Mouse (Mus musculus) left cerebral cortex, adult 2 months (tissue): ENCODE measurements around the gene Srsf5. TPM values are rescaled to one million over a fixed set of nuclear protein-coding genes. Genes with fewer than 3 reads are reported as not detected.

ENCODE experiments used
- DNase-seq, 2 experiments: peaks; one replicate each; pipeline ENCODE4 v3.0.0; 2021 to 2022; ENCODE audit warnings: low spot score in 2 of 2, mixed read lengths in 1 of 2; ENCODE audit errors: extremely low spot score in 1 of 2
- H3K27ac ChIP-seq: fragments of 200-600 bp; 2 replicates; pipeline ENCODE4 v1.8.1; 2022
- H3K4me3 ChIP-seq: fragments of 200-600 bp; 2 replicates; pipeline ENCODE4 v1.8.1; 2022
- CTCF ChIP-seq: fragments of 200-600 bp; IDR thresholded peaks from 2 replicates; pipeline ENCODE4 v1.8.1; 2022; ENCODE audit warnings: antibody characterized with exemption, mild to moderate bottlenecking, moderate library complexity
- intact Hi-C: fragments of 180-260 bp; cut with DNase I; formaldehyde crosslinking; loops from one replicate; pipeline ENCODE4 v1.15.1; 2025
- total RNA-seq, 2 experiments: library from RNA; stranded (reverse); gene quantifications; 2 replicates each; pipeline ENCODE4 v1.2.3; 2021

The Srsf5 gene
- total RNA-seq, 2 experiments from 2014 or later: 355 to 360 TPM

GRCm38 (mm10) chr12:80951640-80952219 lies 6.4 kb downstream of the Srsf5 start:
- intact Hi-C loops: no loop called here
- no peak overlapping the region for H3K27ac ChIP-seq
- DNase-seq: no peak
- no peak for TF ChIP-seq CTCF
- H3K4me3 ChIP-seq: no peak overlapping the region

DNA sequence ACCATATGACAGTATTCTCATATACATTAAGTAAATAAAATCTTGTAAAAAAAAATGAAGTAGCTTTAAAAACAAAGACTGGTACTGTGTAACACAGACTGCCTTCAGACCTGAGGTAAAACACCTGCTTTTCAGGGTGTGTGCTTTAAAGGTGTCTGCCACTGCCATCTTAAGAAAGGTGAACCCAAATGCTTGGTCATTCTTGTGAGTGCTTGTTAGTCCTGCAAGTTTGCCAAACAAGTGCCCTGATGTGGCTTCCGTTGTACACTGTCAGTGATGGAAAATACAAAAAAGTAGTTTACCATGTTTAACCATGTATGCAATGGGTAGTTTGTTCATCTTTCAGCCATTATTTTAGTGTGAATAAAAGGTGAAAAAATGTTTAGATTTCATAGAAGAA lies 7.2 kb downstream of the Srsf5 start:
- intact Hi-C loops: no loop called here

GRCm38 (mm10) chr12:80956039-80956438 lies 10.7 kb downstream of the Srsf5 start:
- Histone ChIP-seq H3K4me3 (no peak overlapping the region), H3K27ac (no peak overlapping the region)
- TF ChIP-seq CTCF: no peak
- intact Hi-C loops: no loop called here
- DNase-seq: no peak

More for the DNA sequence above, 7.2 kb downstream of the Srsf5 start:
- no peak for TF ChIP-seq CTCF
- Histone ChIP-seq H3K27ac (no peak overlapping the region), H3K4me3 (no peak overlapping the region)
- DNase-seq: no peak

GRCm38 (mm10) chr12:80957961-80958360 lies 12.7 kb downstream of the Srsf5 start:
- no peak for DNase-seq
- Histone ChIP-seq H3K4me3 (no peak overlapping the region), H3K27ac (no peak overlapping the region)
- no peak for TF ChIP-seq CTCF
- intact Hi-C loops: no loop called here

- Histone ChIP-seq H3K4me3 (no peak overlapping the region), H3K27ac (no peak overlapping the region)
- TF ChIP-seq CTCF: no peak
- intact Hi-C loops: no loop called here
- no peak for DNase-seq
Observed at GRCm38 (mm10) chr12:80962566-80962965, 17.3 kb downstream of the Srsf5 start.

GRCm38 (mm10) chr12:80966059-80966838 lies 20.9 kb downstream of the Srsf5 start:
- intact Hi-C loops: no loop called here
- TF ChIP-seq CTCF: no peak
- H3K27ac ChIP-seq: no peak overlapping the region
- no peak overlapping the region for H3K4me3 ChIP-seq
- no peak for DNase-seq

DNA sequence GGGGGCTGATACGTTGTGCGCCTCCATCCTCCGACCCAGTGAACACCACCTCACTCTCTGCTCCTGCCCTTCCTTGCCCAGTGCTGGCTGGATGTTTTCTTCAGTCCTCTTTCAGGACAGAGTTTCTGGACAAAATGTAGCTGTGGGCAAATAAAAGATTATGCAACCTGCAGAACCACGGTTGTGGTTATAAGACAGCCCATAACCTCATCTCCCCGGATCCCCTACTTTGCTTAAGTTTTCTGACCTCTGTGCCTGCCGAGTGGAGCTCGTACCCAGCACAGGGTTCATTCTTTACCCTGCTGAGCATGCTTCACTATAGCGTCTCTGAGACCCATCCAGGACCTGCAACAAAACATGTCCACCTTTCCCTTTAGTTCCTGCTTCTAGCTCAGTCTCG lies 22.6 kb downstream of the Srsf5 start:
- DNase-seq: no peak
- intact Hi-C loops: no loop called here
- no peak for TF ChIP-seq CTCF
- H3K4me3 ChIP-seq: no peak overlapping the region
- H3K27ac ChIP-seq: no peak overlapping the region

DNA sequence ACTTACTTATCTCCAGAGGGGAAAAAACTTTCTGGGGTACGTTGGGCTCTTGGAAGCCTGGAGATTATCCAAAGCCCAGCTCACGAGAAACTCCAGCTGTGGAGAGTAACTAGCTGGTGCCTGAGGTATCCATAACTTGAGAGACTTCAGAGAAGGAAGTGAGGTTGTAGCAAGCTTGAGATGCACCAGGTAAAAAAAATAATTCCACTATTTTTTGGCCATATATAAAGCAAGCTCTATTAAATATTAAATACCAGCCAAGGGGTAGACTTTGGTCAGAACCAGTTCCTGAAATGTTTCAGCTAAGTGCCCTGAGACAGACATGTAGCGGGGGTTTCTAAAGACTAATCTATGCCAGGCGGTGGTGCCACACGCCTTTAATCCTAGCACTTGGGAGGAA lies 23.3 kb downstream of the Srsf5 start, which contains the start of gene Slc10a1:
TSS of gene Slc10a1 (minus strand) at position 101 of the 400 bp plus-strand sequence.
- TF ChIP-seq CTCF: no peak
- Histone ChIP-seq H3K4me3 (no peak within 1 kb of the TSS), H3K27ac (no peak within 1 kb of the TSS)
- intact Hi-C loops: no loop called here
- DNase-seq: no peak

DNA sequence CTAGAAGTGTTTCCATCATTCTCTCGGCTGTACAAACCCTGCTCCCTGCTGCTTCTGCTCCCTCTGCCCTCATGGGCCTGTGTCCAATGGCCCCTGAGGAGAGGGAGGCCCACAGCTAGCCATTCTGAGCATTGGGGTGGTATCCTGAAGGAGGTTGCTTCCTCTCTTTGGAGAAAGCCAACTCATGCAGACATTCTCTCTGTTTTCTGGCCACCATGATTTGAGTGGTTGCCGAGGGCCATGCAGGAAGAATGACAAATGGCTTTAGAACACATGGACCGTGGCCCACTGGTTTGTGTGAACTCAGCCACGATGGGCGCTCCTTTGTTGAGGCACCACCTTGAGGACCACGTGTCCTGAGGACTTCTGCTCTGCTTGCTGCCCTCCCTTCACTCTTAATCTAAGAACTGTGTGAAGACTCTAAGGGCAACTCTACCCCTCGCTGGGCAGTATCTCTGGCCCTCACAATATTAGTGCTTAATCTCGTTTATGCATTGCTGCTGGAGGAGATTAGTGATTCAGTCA lies 24.9 kb downstream of the Srsf5 start:
- intact Hi-C loops: no loop called here
- DNase-seq: peak in 1 of 2 experiments; percentile 3
- no peak for TF ChIP-seq CTCF
- Histone ChIP-seq H3K4me3 (no peak overlapping the region), H3K27ac (no peak overlapping the region)

GRCm38 (mm10) chr12:80971756-80972155 lies 26.5 kb downstream of the Srsf5 start:
- Histone ChIP-seq H3K27ac (no peak overlapping the region), H3K4me3 (no peak overlapping the region)
- intact Hi-C loops: no loop called here
- DNase-seq: no peak
- TF ChIP-seq CTCF: no peak

GRCm38 (mm10) chr12:80975939-80976671 lies 30.8 kb downstream of the Srsf5 start:
- no peak overlapping the region for H3K27ac ChIP-seq
- H3K4me3 ChIP-seq: no peak overlapping the region
- DNase-seq: no peak
- no peak for TF ChIP-seq CTCF
- intact Hi-C loops: no loop called here

DNA sequence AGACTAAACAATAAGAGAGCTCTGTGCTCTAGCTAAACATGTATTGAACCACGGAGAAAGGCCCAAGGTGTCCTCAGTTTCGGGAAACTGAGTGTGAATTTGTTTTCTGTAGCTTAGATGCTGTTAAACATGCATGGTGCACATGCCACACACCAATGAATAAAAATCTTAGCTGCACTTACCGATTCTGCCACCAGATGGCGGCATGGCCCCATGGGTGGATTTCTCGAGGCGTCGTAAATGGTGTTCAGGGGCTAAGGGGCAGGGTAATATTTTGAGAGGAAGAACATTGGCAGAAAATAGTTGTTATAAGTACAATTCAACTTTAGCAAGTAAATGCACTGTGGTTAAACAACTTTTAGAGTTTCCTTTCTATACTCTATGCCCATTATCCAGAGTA lies 37.0 kb downstream of the Srsf5 start:
- peak; percentile 97 for TF ChIP-seq CTCF
- no peak overlapping the region for H3K27ac ChIP-seq
- DNase-seq: peak; percentile 72 to 81
- intact Hi-C loops: loop anchor here (1.0 to 10.0 kb wide), 5 partner anchors 200 to 805 kb away; no protein-coding TSS in a partner anchor
- H3K4me3 ChIP-seq: no peak overlapping the region
